Mouse (Mus musculus): Measurements from ENCODE around the gene Nav2.

Gene Nav2

DNA sequence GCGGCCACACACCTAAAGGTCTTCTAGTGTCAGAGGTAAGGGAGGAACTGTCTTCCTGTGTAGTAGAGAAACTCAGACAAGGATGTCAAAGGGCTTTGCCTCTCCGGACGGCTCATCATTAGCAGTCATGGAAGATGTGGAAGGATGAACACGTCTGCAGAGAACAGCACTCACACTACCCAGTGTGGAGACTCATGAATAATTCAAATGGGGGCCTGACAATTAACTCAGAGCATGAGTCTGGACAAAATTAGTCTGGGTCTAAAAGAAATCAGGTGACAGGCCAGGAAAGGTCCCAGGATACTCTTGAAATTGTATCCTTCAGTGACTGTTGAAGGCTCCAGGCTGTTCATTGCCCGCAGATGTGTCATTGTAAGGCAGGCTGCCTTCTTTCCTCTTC, 17.5 kb upstream of the Nav2 start:
- DNase-seq (ENCODE audit: low spot score): no peak

DNA sequence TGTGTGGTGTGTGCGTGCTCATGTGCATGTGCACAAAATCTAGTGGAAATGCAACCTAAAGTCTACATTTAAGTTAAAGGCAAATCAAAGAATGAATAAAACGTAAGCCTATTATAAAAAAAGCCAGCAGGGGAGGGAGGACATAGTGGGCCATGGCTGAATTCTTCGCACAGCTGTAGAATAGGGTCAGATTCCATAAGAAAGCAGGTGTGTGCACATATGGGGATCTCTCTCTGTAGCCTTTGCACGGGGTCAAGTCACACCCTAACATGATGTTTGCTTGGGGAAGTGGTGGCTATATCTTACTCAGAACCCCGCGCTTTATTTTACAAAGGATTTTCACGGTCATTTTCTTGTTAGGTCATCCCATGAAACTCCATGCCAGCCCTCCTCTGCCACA, 15.4 kb upstream of the Nav2 start:
- DNase-seq (ENCODE audit: low spot score): no peak

DNA sequence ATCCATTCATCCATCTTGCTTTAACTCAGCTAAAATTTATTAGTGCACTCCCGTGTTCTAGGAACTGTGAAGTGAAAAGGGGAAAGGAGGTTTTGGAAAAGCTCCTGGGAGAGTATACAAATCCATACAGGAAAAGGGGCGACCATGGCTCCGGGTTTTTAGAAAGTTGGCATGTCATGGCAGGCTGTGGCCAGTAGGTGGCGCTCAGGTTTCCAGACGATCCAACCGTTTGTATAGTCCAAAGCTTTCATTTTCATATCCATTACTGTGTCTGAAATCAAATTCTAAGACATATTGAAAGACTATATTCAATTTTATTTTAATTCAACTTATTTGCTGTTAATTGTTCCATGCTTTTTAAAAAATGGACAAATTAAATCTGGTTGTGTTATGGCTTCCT, 14.4 kb upstream of the Nav2 start:
- peak; percentile 84 for DNase-seq (ENCODE audit: low spot score)

DNA sequence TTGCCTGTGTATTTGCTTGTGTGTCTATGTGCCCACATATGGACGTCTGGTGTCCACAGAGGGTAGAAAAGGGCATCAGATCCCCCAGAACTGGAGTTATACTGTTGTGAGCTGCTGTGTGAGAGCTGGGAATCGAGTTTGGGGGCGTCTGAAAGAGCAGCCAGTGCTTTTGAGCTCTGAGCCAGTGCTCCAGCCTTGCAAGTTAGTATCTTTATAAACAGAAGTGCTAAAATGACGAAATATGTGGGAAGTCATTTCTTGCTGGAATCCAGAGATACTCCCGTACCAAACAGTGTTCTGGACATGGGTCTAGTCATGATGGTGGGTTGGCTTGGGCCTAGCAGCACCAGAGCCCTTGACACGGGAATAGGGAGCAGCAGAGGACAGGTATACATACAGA, 13.8 kb upstream of the Nav2 start:
- DNase-seq (ENCODE audit: low spot score): no peak

DNA sequence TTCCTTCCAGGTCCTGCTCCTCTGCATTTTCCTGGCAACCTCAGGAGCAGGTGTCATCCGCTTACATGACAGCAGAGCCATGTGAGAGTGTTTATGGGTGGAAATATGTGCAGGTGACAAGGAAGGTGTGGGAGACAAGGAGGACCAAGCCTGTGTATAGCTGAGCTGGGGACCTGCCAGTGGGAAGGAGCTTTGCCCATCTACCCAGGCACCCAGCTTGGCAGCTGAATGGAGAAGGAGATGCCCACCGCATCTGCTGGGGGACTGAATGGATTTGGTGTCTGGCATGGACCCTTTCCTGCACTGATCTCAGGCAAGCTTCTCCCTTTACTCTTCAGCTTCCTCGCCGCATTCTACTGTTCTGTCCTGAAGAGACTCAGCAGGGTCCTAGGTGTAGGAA, 13.0 kb upstream of the Nav2 start:
- no peak for DNase-seq (ENCODE audit: low spot score)

DNA sequence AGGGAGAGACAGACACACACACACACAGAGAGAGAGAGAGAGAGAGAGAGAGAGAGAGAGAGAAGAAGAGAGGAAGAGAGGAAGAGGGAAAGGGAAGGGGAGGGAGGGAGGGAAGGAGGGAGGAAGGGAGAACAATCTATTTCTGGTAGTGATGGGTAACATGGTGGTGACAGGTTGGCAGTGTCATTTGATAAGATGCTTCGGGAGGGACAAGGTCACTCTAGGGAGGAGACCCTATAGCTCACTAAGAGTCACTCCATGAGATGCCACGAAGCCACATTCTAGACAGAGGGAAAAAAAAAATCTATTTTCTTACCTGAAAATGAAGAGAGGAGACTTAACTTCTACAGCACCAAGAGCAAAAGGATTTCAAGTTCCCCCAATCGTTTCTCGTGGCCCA, 12.5 kb upstream of the Nav2 start:
- DNase-seq (ENCODE audit: low spot score): no peak

DNA sequence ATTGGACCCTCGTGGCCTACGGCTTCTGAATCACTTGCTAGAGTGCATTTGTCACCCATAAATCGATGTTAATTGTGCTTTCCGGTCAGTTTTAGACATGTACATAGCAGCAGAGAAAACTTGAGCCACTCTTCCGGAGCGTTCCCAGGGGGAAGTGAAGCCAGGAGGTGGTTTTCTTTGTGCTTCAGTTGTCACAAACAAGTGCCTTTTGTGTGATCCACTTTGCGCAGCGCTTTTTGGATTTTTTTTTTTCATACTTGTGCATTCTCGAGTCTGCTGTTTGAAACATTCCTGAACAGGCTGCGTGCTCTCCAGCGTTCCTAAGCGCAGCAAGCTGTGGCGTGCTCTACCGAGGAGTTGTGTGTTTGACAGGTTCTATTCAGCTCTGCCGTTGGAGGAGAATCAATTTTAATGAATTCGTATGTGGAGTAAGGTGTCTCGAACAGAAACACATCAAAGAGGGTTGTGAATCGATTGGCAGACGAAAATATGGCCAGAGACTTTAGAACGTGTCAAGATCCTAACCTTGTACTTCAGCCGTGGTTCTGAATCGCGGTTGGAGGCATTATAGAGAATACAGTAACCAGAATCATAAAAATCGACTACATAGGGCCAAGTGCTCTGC, 10.9 kb upstream of the Nav2 start:
- no peak for DNase-seq (ENCODE audit: low spot score)

DNA sequence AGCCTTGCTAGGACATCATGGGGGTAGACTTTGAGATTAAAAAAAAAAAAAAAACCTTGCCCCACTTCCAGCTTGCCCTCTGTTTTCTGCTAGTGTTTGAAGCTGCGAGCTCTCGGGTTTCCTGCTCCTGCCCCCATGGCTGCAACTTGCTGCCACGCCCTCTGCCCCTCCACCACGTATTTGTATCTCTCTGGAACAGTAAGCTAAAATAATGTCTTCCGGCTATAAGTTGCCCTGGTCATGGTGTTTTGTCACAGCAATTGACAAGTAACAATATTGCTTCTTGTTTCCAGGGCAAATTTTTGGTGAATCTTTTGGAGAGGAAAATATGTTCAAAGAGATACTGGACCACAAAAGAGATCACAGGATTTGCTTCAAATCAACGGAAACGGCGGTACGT, 10.1 kb upstream of the Nav2 start:
- DNase-seq (ENCODE audit: low spot score): no peak

DNA sequence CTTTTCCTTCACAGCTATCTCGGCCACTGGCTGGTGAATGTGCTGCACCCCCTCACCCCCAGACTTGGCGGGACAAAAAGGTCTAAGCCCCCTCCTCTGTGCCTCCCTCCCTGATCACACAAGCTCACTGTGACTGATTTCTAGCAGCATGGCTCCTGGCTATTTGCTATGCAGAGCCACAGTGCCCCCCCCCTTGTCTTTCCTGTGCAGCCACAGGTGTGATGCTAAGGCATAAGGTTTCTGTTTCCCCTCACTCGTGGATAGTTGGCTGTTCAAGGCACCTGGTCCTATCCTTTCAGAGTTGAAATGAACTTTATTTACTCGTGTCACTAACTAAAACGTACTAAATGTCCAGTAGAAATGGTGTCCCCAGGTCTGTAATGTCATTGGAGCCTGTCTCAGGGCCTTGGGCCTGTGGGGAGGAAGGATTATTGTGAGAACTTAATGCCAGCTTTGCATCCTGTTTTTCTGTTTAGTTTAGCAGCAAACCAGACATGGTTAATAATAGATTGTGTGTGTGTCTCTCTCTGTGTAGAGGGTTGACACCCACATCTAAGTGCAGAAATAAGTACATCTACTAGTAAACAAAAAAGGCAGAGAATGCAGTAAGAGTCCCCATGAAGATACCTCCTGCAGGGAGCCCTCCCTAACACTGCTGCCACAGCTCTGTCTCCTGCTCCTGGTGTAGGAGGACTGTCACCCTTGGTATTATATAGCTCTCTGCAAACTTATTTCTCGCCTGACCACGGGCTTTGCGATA, 7.9 kb upstream of the Nav2 start:
- no peak for DNase-seq (ENCODE audit: low spot score)

DNA sequence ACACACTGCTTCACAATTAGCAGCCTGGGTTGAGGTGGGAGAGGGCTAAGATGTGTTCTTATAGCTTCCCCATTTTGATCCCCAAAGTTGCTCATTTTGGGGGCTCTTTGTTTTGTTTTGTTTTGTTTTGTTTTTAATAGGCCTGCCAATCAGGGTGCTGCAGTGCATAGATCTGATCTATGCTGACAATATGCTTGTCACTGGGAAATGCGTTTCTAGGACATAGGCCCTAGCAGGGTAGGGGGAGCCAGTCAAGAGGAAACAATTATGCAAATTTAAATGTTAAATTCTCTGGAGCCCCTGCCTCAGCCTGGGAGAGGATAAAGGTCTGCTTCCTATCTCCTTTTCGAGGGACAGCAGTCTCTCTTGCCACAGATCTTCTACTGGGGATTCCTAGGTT, 6.1 kb upstream of the Nav2 start:
- DNase-seq (ENCODE audit: low spot score): no peak

DNA sequence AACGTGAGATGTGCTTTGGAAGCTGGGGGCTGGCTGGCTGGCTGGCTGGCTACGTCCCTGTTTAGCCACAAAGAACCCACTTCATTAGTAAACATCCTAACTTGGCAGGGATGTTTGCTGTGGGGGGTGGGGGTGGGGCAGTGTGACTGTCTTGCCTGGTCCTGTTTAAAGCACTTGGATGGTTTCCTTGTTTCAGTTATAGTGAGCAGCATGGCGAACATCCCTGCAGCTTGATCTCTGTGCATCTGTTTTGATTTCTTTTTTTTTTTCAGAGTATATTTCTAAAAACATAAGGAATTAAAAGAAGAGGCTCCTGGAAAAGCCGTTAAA, 791 bp downstream of the Nav2 start:
- no peak for DNase-seq (ENCODE audit: low spot score)

DNA sequence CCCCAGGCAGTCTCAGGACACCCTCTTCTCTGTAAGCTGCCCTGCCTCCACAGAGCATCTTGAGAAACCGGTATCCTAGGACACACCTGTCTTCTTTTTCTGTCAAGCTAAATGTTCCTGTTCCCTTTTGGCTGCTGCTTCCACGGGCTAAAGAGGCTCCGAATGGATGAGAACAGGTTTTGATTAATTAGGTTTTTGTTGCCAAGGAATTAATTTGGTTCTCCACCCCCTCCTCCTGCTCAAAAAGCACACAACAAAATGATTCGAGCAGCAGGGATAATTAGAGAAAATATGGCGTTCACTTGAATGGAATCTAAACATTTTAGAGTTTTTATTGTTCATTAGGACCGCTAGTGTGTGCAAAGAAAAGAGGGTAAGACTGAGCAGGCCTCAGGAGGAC, 1.8 kb downstream of the Nav2 start:
- no peak for DNase-seq (ENCODE audit: low spot score)

DNA sequence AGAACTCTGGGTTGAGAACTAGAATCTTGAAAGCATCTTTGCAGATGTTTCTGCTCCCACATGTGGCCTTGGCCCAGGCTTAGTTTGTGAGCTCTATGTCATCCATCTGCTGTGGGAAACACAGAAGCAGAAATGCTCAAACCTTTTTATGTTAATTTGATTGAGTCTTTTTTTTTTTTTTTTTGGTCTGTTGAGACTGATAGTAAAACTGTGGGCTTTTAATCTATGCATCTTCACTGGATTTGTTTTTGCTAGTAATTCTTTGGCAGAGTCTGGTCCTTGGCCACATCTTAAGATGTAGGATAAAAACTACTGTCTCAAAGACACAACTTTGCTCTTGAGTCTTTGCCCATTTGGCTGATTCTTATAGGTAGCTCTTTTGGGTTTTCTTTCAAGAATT, 2.6 kb downstream of the Nav2 start:
- no peak for DNase-seq (ENCODE audit: low spot score)

DNA sequence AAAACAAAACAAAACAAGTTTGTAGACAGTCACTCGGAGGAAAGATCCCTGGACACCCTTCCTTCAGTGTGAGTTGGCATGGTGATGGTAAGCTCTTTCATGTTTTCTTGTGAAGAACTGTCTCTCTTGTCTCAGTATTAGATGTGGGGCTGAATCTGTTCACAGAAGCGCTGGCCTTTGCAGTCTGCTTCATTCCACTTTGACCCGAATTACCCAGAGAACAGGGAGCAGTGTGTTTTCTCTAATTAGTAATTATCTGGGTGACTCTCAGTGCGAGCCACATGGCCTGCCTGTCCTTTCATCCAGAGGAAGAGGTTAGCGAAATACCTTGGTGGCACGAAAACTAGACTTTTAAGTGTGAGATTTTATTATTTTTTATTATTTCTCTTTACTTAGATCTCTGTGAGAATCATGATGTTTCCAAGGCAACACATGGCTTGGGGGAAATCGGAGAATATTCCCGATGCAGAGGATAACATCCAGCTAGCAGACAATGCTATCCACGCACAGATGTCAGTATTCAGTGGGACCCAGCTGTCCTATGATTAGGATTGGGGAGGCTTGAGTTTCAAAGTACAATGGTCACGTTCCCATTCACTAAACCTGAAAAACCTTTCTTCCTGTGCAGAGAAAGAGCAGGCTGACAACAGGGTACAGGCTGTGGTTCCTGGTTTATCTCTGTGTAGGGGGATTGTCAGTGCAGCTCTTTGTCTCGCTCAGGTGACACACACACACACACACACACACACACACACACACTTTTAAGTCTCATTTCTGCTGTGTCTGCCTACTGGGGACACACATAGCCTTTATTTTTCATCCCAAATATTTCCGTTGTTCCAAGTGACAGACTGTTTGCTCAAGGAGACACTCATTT, 6.4 kb downstream of the Nav2 start:
- no peak for DNase-seq (ENCODE audit: low spot score)

DNA sequence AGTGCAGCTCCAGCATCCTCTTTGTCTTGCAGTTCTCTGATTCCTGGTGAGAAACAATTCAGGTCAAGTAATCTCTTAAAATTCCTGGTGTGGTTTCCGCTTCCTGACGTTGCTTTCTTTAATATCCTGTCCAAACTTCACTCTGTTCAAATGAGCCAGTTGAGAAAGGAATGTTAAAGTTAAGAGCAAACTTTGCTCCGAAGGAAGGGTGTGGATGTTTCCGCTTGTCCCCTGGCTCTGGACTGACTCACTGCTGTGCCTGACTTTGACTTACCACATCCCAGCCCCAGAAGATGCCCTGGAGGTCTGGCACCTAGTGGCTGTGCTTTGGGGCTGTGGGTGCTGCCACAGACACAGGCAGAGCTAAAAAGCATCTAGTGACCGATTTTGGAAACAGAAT, 8.9 kb downstream of the Nav2 start:
- DNase-seq (ENCODE audit: low spot score): no peak

DNA sequence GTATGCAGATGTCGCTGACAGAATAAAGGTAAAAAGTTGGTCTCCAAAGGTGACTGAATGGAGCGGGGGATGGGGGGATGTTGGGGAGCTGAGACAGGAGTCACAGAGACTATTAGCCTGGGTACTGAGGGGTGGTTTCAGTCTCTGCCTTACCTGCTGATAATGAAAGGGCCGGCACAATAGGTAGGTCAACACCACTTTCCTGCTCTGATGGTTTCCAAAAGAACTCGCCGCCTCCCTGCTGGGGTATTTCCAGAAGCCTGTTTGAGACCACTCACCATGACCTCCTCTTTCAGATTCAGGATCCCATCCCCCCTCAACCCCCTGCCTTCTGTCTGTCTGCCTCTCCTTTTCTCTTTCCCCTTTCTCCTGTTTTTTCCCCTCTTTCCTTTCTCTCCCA, 9.5 kb downstream of the Nav2 start:
- no peak for DNase-seq (ENCODE audit: low spot score)

DNA sequence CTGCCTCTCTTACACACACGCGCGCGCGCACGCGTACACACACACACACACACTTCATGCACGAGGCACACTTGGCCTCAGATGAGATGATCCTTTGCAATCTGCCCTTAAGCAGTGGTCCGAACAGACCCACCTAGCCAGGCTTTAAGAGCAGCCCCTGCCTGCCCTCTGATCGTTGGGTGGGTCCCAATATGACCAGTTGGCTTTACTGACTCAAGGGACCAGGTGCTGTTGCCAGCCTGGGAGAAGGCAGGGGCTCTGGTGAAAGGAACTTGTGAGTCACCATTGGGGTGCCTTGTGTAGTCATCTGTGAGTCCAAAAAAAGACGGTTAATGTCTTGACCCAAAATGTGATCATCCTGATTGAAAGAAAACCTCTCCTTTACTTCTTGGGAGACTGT, 9.9 kb downstream of the Nav2 start:
- no peak for DNase-seq (ENCODE audit: low spot score)

DNA sequence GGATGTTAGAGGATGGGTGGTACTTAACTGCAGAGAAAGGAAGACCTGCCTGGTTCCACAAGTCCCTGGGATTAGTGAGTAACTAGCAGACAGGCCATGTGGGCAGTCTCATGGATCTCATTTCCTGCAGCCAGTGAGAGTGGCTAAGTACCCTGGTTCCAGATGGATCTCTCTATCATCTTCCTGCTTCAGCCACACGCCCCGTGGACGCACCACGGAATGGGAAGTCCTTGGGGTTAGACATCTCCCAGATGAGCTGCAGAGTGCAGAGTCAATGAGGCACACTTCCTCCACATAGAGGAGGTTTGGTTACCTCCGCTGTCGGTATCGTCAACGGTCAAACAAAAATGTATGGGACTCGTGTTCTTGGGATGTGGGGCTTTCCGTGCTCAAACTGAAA, 15.1 kb downstream of the Nav2 start:
- no peak for DNase-seq (ENCODE audit: low spot score)

DNA sequence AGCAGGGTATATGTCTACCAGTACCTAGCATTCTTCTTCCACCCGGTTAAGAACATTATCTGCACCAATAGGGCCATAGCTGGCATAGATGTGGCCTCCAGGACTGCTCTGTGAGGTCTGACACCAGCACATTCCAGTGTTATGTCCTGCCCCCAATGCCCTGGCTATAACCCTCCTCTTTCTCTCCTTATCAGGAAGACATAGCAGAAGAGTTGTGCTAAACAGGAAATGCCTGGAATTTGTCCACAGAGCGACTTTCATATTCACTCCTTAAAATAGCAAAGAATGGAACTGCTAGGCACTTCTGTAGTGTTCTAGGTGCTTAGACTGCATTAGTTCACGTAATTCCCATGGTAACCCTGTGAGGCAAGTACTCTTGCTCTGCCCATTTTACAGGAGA, 16.7 kb downstream of the Nav2 start:
- no peak for DNase-seq (ENCODE audit: low spot score)

DNA sequence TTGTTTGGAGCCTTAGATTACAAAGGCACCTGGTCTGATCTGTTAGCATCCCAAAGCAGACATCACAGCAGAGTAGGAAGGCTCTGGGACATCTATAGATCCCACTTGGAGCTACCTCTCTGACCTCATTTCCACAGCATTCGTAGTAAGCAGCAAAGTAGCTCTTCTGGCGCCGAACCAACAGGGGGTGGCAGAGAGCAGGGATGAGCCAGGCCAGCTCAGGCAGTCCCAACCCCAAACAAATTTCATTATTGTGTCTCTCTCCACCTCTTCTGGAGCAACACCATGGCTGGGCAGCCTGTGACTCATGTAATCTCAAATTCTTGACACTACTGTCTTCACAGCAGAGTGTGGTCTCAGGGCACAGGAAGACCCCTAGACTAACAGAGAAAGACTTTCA, 19.8 kb downstream of the Nav2 start:
- DNase-seq (ENCODE audit: low spot score): peak; percentile 88

DNA sequence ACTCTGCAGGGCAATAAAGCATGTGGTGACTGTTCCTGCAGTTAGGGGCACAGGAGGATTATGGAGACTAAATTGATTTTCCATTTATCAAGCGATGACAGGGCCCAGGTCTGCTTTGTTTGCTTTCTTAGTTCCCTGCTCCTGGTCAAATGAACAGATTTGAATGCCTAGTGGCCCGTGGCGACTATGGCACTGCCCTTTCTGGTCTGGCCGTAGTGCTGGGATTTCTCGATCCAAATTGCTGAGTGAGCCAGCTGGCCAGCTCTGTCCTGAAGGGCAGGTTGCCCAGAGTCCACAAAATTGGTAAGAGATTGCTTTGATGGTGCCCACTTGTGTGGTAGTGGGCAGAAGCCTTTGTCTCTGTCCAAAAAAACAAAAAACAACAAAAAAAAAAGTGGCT, 21.9 kb downstream of the Nav2 start:
- no peak for DNase-seq (ENCODE audit: low spot score)

DNA sequence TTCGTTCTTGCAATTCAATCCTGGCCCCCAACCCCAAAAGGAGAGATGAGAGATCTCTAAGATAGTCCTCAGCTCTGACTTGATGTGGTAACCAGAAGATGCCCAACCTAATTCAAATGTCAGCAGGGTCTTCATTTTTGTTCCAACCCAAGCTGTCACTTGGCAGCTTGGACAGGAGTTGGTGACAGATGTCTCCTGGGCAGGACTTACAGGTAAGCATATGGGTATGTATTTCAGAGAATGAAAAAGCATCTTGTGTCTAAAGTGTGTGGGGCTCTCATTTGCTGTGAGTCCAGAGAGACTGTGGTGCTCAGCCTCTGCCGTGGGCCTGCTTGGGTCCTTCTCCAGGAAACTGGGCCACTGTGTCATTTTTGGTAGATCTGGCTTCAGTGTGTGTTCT, 23.6 kb downstream of the Nav2 start:
- no peak for DNase-seq (ENCODE audit: low spot score)

DNA sequence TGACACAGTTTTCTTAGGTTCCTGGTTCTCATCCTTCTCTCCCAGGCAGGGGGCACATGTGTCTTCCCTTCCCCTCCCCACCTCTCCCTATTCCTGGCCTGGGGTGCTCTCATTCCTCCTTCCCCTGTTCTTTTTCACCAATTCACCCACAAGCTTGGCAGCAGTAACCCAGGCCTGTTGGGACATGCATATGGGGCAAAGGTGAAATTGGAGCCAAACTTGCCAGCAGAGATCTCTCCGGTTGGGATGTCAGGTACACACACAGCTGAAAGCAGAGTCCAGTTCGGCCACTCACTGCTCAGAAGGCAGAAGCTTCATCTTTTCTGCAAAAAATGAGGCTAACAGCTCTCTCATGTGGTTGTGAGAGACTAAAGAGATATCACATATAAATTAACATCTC, 26.3 kb downstream of the Nav2 start:
- DNase-seq (ENCODE audit: low spot score): no peak
